Mouse (Mus musculus) C2C12 (cell line): ENCODE results near the gene Socs7.

Source experiments
- CTCF ChIP-seq: IDR thresholded peaks from one replicate; pipeline ENCODE4 v1.5.1; 2011; ENCODE audit not compliant: control insufficient read depth, insufficient read depth, insufficient read length
- MAX ChIP-seq: IDR thresholded peaks from one replicate; pipeline ENCODE4 v1.6.1; 2011; ENCODE audit warnings: mild to moderate bottlenecking, control low read depth

DNA sequence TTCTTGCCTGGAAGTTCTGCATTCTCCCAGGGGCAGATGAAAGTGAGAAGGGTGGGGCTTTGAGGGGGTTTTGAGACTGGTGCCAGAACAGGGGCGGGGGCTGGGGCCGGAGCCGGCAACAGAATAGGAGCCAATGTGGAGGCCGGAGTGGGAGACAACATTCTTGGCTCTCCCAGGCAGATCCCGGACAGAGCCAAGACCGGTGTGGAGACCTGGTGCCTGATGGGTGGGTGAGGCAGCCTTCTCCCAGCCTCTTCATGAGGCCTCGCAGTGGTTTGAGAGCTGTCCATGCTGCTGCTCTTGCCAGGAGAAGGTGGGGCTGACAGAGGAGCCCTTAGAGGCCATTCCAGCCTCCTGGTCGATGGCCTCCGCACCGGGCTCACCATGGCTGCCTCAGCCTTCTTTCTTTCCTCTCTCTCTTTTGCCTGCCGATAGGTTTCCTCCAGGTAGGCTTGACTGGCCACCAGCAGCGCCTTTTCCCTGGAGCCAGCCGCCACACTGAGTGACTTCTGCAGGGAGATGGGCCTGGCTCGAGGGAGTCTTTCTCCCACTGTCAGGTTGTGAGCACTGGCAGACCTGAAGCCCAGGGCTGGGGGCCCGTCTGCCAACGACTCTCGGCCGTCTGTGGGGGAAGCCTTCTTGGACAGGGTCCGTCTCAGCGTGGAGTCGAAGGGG lies 23.9 kb upstream of the Socs7 start:
- no peak for TF ChIP-seq CTCF
- TF ChIP-seq MAX = no peak
